Mouse (Mus musculus) kidney, postnatal 0 days (tissue): ENCODE data around the gene Mtg2. TPM values are rescaled to one million over a fixed set of nuclear protein-coding genes. Genes with fewer than 3 reads are reported as not detected.

Experiments used
- ATAC-seq: fragments of 200-750 bp; cut with Nextera tagmentation; replicated peaks from 2 replicates; pipeline ENCODE4 v1.8.0; 2017; ENCODE audit warnings: low read depth, moderate number of reproducible peaks, moderate TSS enrichment, moderate library complexity; ENCODE audit not compliant: low FRiP score
- DNase-seq: peaks from one replicate; pipeline ENCODE4 v3.0.0-alpha.2; 2016; ENCODE audit warnings: low spot score
- H3K27ac ChIP-seq: fragments of 300-500 bp; sonication (generic); 2 replicates; pipeline ENCODE4 v1.5.1; 2014; ENCODE audit warnings: mild to moderate bottlenecking
- H3K27me3 ChIP-seq: fragments of 300-500 bp; sonication (generic); 2 replicates; pipeline ENCODE4 v1.6.1; 2014; ENCODE audit warnings: low read length, mixed read lengths; ENCODE audit not compliant: insufficient read depth
- H3K36me3 ChIP-seq: fragments of 300-500 bp; sonication (generic); 2 replicates; pipeline ENCODE4 v1.6.1; 2014; ENCODE audit warnings: low read length, mixed read lengths; ENCODE audit not compliant: insufficient read depth
- H3K4me1 ChIP-seq: fragments of 300-500 bp; sonication (generic); replicated peaks from 2 replicates; pipeline ENCODE4 v1.6.1; 2014; ENCODE audit warnings: antibody characterized with exemption, low read length, mixed read lengths; ENCODE audit not compliant: insufficient read depth
- H3K4me2 ChIP-seq: fragments of 300-500 bp; sonication (generic); 2 replicates; pipeline ENCODE4 v1.6.1; 2014; ENCODE audit warnings: mild to moderate bottlenecking, low read length, moderate library complexity, mixed read lengths
- H3K4me3 ChIP-seq: fragments of 300-500 bp; sonication (generic); replicated peaks from 2 replicates; pipeline ENCODE4 v1.5.1; 2014; ENCODE audit warnings: low read depth, low read length
- H3K9ac ChIP-seq: fragments of 300-500 bp; sonication (generic); 2 replicates; pipeline ENCODE4 v1.6.1; 2014; ENCODE audit warnings: low read depth, low read length
- H3K9me3 ChIP-seq: fragments of 300-500 bp; sonication (generic); replicated peaks from 2 replicates; pipeline ENCODE4 v1.6.1; 2016; ENCODE audit warnings: low read length, inconsistent platforms, mixed read lengths
- CTCF ChIP-seq: IDR thresholded peaks from 2 replicates; pipeline ENCODE4 v1.5.1; 2016; ENCODE audit warnings: antibody characterized with exemption, low read depth, mild to moderate bottlenecking, moderate library complexity
- WGBS: fragments of 180-500 bp; shearing (Covaris S2); extraction: QIAGEN DNeasy Blood & Tissue Kit; methylation state at CpG from one replicate; pipeline ENCODE4 v1.1.7; 2014; 5-methylcytosine and 5-hydroxymethylcytosine counted together
- polyA plus RNA-seq: library from polyadenylated mRNA; unstranded; fragments of >200 nt; fragmentation: Nextera tagmentation; extraction: Ambion mirVana; gene quantifications from 2 replicates; pipeline ENCODE4 v1.2.1, GENCODE M21; 2015

Gene Mtg2
- polyA plus RNA-seq, 1 experiment from 2014 or later = 18.6 TPM

GRCm38 (mm10) chr2:180041577-180042255 is 28.7 kb upstream of the Mtg2 start:
- ATAC-seq = peak; percentile 56
- under 1% methylated on average over 66 of the region's 66 CpGs for WGBS

DNA sequence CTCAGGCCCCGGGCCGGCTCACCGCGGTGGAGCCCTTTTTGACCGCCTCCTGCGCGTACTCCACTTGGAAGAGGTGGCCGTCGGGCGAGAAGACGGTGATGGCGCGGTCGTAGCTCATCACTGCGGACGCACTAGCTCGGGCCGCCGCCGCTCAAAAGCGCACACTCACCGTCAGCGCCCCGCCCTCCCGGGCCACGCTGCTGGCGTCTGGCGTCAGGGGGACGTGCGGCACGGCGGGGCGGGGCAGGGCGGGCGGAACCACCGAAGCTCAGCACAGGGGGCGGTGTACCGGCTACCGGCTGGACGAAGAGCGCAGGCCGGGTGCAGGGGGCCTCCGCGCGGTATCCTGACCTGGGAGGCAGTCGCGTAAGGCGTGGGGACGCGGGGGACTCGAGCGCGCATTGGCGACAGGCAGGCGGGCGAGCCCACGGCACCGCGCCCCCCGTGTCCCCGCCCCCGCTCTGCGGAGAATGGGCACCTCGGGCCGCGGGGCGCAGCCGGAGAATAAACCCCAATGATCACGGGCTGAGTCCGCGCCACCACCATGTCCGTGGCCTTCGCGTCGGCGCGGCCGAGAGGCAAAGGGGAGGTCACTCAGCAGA is 28.0 kb upstream of the Mtg2 start, which contains the start of the genes Psma7 and Ss18l1:
Gene Psma7, minus strand, starts transcription at position 178 of the 602 bp plus-strand sequence.
Gene Ss18l1, plus strand, starts transcription at position 254 of the 602 bp plus-strand sequence.
- H3K9me3 ChIP-seq = no peaks in the 10 kb centered on the region
- DNase-seq = peak; percentile 93
- peak within 1 kb of the TSS; percentile 95 for H3K27ac ChIP-seq
- no peaks in the 10 kb centered on the region for H3K27me3 ChIP-seq
- peaks cover 6% of the 10 kb centered on the region; the same call in 1 of the 2 replicates for H3K4me1 ChIP-seq
- peak within 1 kb of the TSS; percentile 84 for H3K9ac ChIP-seq
- ATAC-seq = peak; percentile 93
- peak within 1 kb of the TSS; percentile 65 for H3K4me2 ChIP-seq
- TF ChIP-seq CTCF = peak; percentile 37; the same call in 1 of the 2 replicates
- peak within 1 kb of the TSS; percentile 93 for H3K4me3 ChIP-seq
- under 1% methylated on average over 64 of the region's 78 CpGs for WGBS
- peaks cover 21% of the 10 kb centered on the region for H3K36me3 ChIP-seq

More at GRCm38 (mm10) chr2:180041577-180042255, 28.7 kb upstream of the Mtg2 start:
- H3K36me3 ChIP-seq = peaks cover 27% of the 10 kb centered on the region
- peak overlapping the region; percentile 84 for H3K9ac ChIP-seq
- no peak for TF ChIP-seq CTCF
- DNase-seq = peak; percentile 47
- no peaks in the 10 kb centered on the region for H3K9me3 ChIP-seq
- H3K27me3 ChIP-seq = no peaks in the 10 kb centered on the region
- peak overlapping the region; percentile 93 for H3K4me3 ChIP-seq
- H3K4me1 ChIP-seq = peaks cover 6% of the 10 kb centered on the region; the same call in 1 of the 2 replicates
- peak overlapping the region; percentile 95 for H3K27ac ChIP-seq
- H3K4me2 ChIP-seq = peak overlapping the region; percentile 65

DNA sequence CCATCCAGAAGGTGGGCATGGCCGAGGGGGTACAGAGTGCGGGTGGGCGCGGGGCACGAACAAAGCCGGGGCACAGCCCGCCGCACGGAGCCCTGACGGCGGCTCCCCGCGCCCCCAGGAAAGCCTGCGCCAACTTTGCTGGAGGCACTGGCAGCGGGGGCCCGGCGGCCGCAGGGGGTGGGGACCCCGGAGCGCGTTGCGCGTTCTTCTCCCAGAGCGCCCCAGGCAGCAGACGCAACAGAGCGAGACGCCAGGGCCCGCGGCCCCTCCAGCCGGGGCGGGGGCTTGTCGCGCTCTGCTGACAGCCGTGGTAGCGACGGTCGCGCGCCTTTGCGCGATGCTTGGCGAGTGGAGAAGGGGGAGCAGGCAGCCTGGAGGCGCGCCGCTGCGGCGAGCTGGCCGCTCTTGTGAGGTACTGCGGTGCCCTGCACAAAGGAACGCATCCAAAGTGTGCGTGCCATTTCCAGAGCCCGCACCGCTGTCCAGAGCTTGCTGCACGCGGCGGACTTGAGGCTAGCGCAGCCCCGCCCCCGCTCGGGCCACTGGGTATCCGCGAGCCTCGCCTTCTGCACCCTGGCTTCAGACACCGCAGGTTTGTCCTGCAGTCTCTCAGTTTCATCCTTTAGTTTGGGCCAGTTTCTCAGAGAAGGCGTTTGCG is 27.4 kb upstream of the Mtg2 start:
- Histone ChIP-seq H3K9ac (peak overlapping the region; percentile 84), H3K4me3 (peak overlapping the region; percentile 93), H3K36me3 (peaks cover 15% of the 10 kb centered on the region), H3K9me3 (no peaks in the 10 kb centered on the region), H3K27me3 (no peaks in the 10 kb centered on the region), H3K4me1 (peaks cover 6% of the 10 kb centered on the region; the same call in 1 of the 2 replicates), H3K4me2 (peak overlapping the region; percentile 65), H3K27ac (peak overlapping the region; percentile 95)
- TF ChIP-seq CTCF = no peak
- DNase-seq = peak; percentile 80
- WGBS = under 1% methylated on average over 55 of the region's 66 CpGs
- peak; percentile 70 for ATAC-seq

DNA sequence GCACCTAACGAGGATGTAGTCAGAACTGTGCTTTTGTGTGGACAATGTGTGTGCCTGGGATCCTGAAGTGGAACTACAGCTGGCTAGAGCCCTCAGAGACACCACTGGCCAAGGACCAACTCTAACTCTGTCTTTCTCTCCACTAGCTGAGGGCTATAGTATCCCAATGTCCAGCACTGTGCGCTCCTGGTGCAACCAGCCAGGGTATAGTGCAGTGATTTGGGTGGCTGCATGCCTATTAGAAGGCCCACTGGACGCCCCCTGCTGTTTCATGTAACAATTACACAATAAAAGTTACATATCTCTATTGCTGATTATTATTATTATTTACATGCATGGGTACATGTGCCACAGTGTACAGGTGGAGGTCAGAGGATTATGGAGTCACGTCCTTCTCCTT is 25.1 kb upstream of the Mtg2 start:
- H3K36me3 ChIP-seq = no peaks in the 10 kb centered on the region
- H3K4me3 ChIP-seq = no peak overlapping the region
- peaks cover 6% of the 10 kb centered on the region; the same call in 1 of the 2 replicates for H3K4me1 ChIP-seq
- H3K9ac ChIP-seq = no peak overlapping the region
- no peak for ATAC-seq
- H3K27me3 ChIP-seq = no peaks in the 10 kb centered on the region
- peak; percentile 77 for TF ChIP-seq CTCF
- H3K4me2 ChIP-seq = no peak overlapping the region
- DNase-seq = peak; percentile 80
- no peaks in the 10 kb centered on the region for H3K9me3 ChIP-seq
- 44% methylated on average over 4 of the region's 4 CpGs for WGBS
- no peak overlapping the region for H3K27ac ChIP-seq

DNA sequence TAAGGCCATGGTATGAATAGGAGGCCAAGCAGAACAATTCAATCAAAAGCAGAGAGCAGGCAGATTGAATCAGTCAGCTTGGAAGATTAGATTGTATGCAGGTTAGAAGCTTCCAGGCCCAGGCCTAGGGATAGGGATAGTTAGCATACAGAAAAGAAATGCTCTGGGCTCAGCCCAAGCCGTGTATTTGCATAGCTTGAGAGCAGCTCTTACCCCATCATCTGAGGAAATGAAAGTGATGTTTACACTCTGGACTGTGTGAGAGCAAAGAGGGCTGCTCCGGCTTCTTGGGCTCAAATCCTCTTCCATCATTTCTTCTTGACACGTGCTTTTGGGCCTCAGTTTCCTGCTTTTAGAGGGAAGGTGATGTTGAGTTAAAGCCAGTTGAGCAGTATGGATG is 22.8 kb upstream of the Mtg2 start:
- 94% methylated on average over 3 of the region's 3 CpGs for WGBS
- H3K36me3 ChIP-seq = no peaks in the 10 kb centered on the region
- no peak for DNase-seq
- no peak overlapping the region for H3K4me2 ChIP-seq
- no peak for ATAC-seq
- H3K27ac ChIP-seq = no peak overlapping the region
- TF ChIP-seq CTCF = no peak
- no peaks in the 10 kb centered on the region for H3K4me1 ChIP-seq
- H3K9me3 ChIP-seq = no peaks in the 10 kb centered on the region
- no peak overlapping the region for H3K9ac ChIP-seq
- no peak overlapping the region for H3K4me3 ChIP-seq
- H3K27me3 ChIP-seq = no peaks in the 10 kb centered on the region

DNA sequence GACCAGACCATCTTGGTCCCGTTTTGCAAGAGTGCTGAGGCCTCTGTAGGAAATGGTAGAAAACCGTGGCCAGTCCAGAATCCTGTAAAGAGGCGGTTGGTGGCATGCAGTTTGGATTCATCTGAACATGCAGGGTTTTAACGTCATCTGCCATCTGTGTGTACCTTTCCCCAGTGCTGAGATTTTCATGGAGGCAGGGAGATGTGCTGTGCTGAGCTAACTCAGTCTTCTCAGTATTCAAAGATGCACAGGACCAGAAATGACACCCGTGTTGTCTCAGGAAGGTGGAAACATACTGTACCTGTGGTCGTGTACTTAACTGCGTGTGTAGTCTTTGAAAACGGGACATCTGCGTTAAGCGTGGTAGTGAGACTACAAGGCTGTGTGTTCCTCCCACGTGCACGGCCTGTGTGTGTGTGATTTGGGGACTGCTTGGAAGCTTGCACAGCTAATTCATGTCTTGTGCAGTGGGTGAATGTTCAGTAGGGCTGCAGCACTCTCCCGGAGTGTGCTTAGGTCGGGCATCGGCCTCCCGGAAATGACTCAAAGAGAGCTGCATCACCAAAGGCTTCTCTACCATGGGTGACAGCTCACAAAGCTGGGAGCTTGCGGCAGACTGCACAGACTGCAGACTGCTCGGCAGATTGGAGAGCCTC is 22.3 kb upstream of the Mtg2 start:
- H3K27ac ChIP-seq = no peak overlapping the region
- DNase-seq = no peak

More for the DNA sequence above, 22.3 kb upstream of the Mtg2 start:
- no peak for TF ChIP-seq CTCF
- 94% methylated on average over 18 of the region's 18 CpGs for WGBS
- H3K4me1 ChIP-seq = no peaks in the 10 kb centered on the region
- ATAC-seq = no peak
- H3K36me3 ChIP-seq = peaks cover 4% of the 10 kb centered on the region; the same call in 1 of the 2 replicates
- H3K9me3 ChIP-seq = no peaks in the 10 kb centered on the region
- no peak overlapping the region for H3K9ac ChIP-seq
- H3K4me2 ChIP-seq = no peak overlapping the region
- no peaks in the 10 kb centered on the region for H3K27me3 ChIP-seq
- H3K4me3 ChIP-seq = no peak overlapping the region
